Mouse (Mus musculus): ENCODE data around the gene Sema4d.

DNA sequence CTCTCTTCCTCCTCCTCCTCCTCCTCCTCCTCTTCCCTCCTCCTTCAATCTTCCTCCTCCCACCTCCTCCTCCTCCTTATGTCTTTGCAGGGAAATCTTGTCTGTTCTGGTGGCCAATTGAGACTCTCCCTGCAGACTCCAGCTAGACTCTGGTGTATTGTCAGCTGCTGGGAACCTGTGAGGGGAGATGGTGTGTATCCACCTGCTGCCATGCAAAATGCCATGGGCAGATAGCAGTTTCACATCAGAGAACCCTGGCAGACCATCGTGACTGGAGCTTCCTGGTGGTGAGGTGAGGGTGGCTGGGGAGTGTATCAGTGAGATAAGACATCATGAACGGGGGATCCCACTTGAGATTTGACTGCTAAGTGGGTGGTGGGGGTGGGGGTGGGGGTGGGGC lies 41.0 kb upstream of the Sema4d start:
- TF ChIP-seq CTCF (IDR thresholded peaks at IDR 0.05) (no peak), EP300 (IDR thresholded peaks at IDR 0.05) (no peak)

Measured in lung, postnatal 0 days (tissue).